Mouse (Mus musculus) monocyte, adult 2 months (primary cell): ENCODE results near the gene Stab1.

Experiments used
- DNase-seq, 2 experiments: peaks; one replicate each; pipeline ENCODE4 v3.0.0; 2022; ENCODE audit warnings: low spot score in 2 of 2, low read depth in 1 of 2

Gene Stab1

GRCm38 (mm10) chr14:31132491-31132975 lies 35.9 kb downstream of the Stab1 start:
- DNase-seq, result no peak

GRCm38 (mm10) chr14:31132031-31132430 lies 36.4 kb downstream of the Stab1 start:
- DNase-seq, result no peak

GRCm38 (mm10) chr14:31131272-31131821 lies 37.1 kb downstream of the Stab1 start:
- DNase-seq, result no peak

- peak; percentile 14 to 51 for DNase-seq
Measured at GRCm38 (mm10) chr14:31130236-31131220, 37.9 kb downstream of the Stab1 start, which contains the start of gene Nt5dc2. Gene Nt5dc2 (plus strand): TSS chr14:31131053.

- no peak for DNase-seq
Measured at GRCm38 (mm10) chr14:31129326-31130235, 38.9 kb downstream of the Stab1 start.

- peak; percentile 88 to 91 for DNase-seq
Measured at GRCm38 (mm10) chr14:31128826-31129219, 39.6 kb downstream of the Stab1 start, which contains the start of gene Smim4. Gene Smim4 (minus strand): TSS chr14:31128956.

- DNase-seq, result peak; percentile 12 to 49
Measured at GRCm38 (mm10) chr14:31128101-31128825, 40.2 kb downstream of the Stab1 start.

GRCm38 (mm10) chr14:31126826-31127225 lies 41.6 kb downstream of the Stab1 start:
- no peak for DNase-seq

- no peak for DNase-seq
Measured at GRCm38 (mm10) chr14:31125106-31126075, 43.0 kb downstream of the Stab1 start.

GRCm38 (mm10) chr14:31115522-31115921 lies 52.9 kb downstream of the Stab1 start:
- DNase-seq, result no peak

GRCm38 (mm10) chr14:31114011-31114410 lies 54.4 kb downstream of the Stab1 start:
- DNase-seq, result no peak

GRCm38 (mm10) chr14:31112187-31112586 lies 56.3 kb downstream of the Stab1 start:
- DNase-seq, result no peak

- no peak for DNase-seq
Measured at GRCm38 (mm10) chr14:31110613-31111012, 57.8 kb downstream of the Stab1 start.

GRCm38 (mm10) chr14:31105156-31105555 lies 63.3 kb downstream of the Stab1 start:
- no peak for DNase-seq

- no peak for DNase-seq
Measured at GRCm38 (mm10) chr14:31089918-31090317, 78.5 kb downstream of the Stab1 start.
